Mouse (Mus musculus) cortical plate, adult 2 months (tissue): ENCODE measurements around the gene Gm572.

Experiments used
- CTCF ChIP-seq: fragments of 200-500 bp; IDR thresholded peaks from 2 replicates; pipeline ENCODE4 v1.5.1; 2011; ENCODE audit warnings: mild to moderate bottlenecking, control low read depth, low read length; ENCODE audit not compliant: insufficient read depth; ENCODE audit errors: extremely low read depth
- POLR2A ChIP-seq: fragments of 200-500 bp; IDR thresholded peaks from 2 replicates; pipeline ENCODE4 v1.6.1; 2011; ENCODE audit warnings: mild to moderate bottlenecking, low read length, control low read depth; ENCODE audit not compliant: insufficient read depth; ENCODE audit errors: extremely low read depth

GRCm38 (mm10) chr4:148676961-148677637, 34.0 kb downstream of the Gm572 start:
- TF ChIP-seq CTCF (no peak), POLR2A (no peak)
